10 mouse cellular contexts compared by ENCODE assay signal in genomic region chr4:63459141-63459789, GRCm38 (mm10). TPM values are rescaled to one million over a fixed set of nuclear protein-coding genes. Genes with fewer than 3 reads are reported as not detected.
DNase-seq lines count a peak whose midpoint lies in the region; ATAC-seq and TF ChIP-seq lines count a peak whose summit lies in the region.
"Had no signal": no experiment of that assay in that cellular context is flagged by ENCODE, and none has a peak within 500 bp of the region (broad histone marks: within the 10 kb centered on the region; RNA-seq: fewer than 3 reads in every experiment).

No protein-coding gene starts in this region.

- H3K9me3 ChIP-seq in hindbrain, embryonic 15.5 days = no peaks in the 10 kb centered on the region
- no peaks in the 10 kb centered on the region for H3K9me3 ChIP-seq in neural tube, embryonic 12.5 days
- no peaks in the 10 kb centered on the region for H3K9me3 ChIP-seq in heart, embryonic 12.5 days (replicated peaks)

- peak; percentile 42; the same call in 1 of the 2 replicates for ATAC-seq in hindbrain, embryonic 15.5 days (ENCODE audit: low FRiP score, low read depth)
- peak; percentile 67 for ATAC-seq in neural tube, embryonic 12.5 days (ENCODE audit: low FRiP score, low read depth)
- ATAC-seq in heart, embryonic 12.5 days (ENCODE audit: insufficient number of reproducible peaks, low FRiP score) = no peak

- peaks cover 9% of the 10 kb centered on the region for H3K4me1 ChIP-seq in hindbrain, embryonic 15.5 days (replicated peaks)
- H3K4me1 ChIP-seq in neural tube, embryonic 12.5 days = peaks cover 21% of the 10 kb centered on the region
- peaks cover 19% of the 10 kb centered on the region for H3K4me1 ChIP-seq in heart, embryonic 12.5 days (replicated peaks)

- no peaks in the 10 kb centered on the region for H3K27me3 ChIP-seq in hindbrain, embryonic 15.5 days
- H3K27me3 ChIP-seq in neural tube, embryonic 12.5 days (replicated peaks) = peaks cover 8% of the 10 kb centered on the region; the same call in 1 of the 2 replicates
- no peaks in the 10 kb centered on the region for H3K27me3 ChIP-seq in heart, embryonic 12.5 days (replicated peaks)

- H3K4me3 ChIP-seq in layer of hippocampus, adult 2 months = no peak overlapping the region; the same call in 1 of the 2 replicates
- H3K4me3 ChIP-seq in hindbrain, embryonic 15.5 days = no peak overlapping the region
- no peak overlapping the region for H3K4me3 ChIP-seq in neural tube, embryonic 12.5 days
- H3K4me3 ChIP-seq in heart, embryonic 12.5 days = no peak overlapping the region

- WGBS in hindbrain, embryonic 15.5 days = 11% methylated on average over 16 of the region's 16 CpGs
- WGBS in neural tube, embryonic 12.5 days = 10% methylated on average over 16 of the region's 16 CpGs
- WGBS in heart, embryonic 12.5 days = 49% methylated on average over 16 of the region's 16 CpGs

- no peaks in the 10 kb centered on the region for H3K36me3 ChIP-seq in hindbrain, embryonic 15.5 days
- no peaks in the 10 kb centered on the region for H3K36me3 ChIP-seq in neural tube, embryonic 12.5 days
- no peaks in the 10 kb centered on the region for H3K36me3 ChIP-seq in heart, embryonic 12.5 days

- H3K4me2 ChIP-seq in hindbrain, embryonic 15.5 days = peak overlapping the region; percentile 32
- H3K4me2 ChIP-seq in neural tube, embryonic 12.5 days (replicated peaks) = peak overlapping the region; percentile 43
- H3K4me2 ChIP-seq in heart, embryonic 12.5 days = no peak overlapping the region

- peak overlapping the region; percentile 39; the same call in 1 of the 2 replicates for H3K27ac ChIP-seq in layer of hippocampus, adult 2 months
- H3K27ac ChIP-seq in hindbrain, embryonic 15.5 days (replicated peaks) = peak overlapping the region; percentile 36
- no peak overlapping the region for H3K27ac ChIP-seq in neural tube, embryonic 12.5 days
- H3K27ac ChIP-seq in heart, embryonic 12.5 days (ENCODE audit: poor library complexity, severe bottlenecking) = no peak overlapping the region

- peak in 1 of 2 experiments; percentile 23 for DNase-seq in layer of hippocampus, adult 2 months (ENCODE audit: low spot score in 2 of 2)
- DNase-seq in layer of hippocampus, adult 9-10 months (ENCODE audit: low spot score) = no peak
- DNase-seq in embryo, embryonic 9.5 days (ENCODE audit: extremely low spot score) = peak; percentile 40
- DNase-seq in adrenal gland, adult 2 months = no peak
- no peak for DNase-seq in gastrocnemius, postnatal 10 days
- DNase-seq: cerebellum, adult 8-10 months; thymus, postnatal 4 days had no signal

- no peak for TF ChIP-seq CTCF in layer of hippocampus, adult 2 months (conservative IDR thresholded peaks at IDR 0.05)

- no peak overlapping the region for H3K9ac ChIP-seq in hindbrain, embryonic 15.5 days
- H3K9ac ChIP-seq in neural tube, embryonic 12.5 days = 0 out of 2 replicates have a peak overlapping the region, but pooled peaks have one; percentile 40
- H3K9ac ChIP-seq in heart, embryonic 12.5 days = no peak overlapping the region

RNA-seq across cellular contexts. Expression of gene Whrn, which starts 36.5 kb away (rescaled TPM):
- 10 to 100 TPM; 17.9 to 20.7 TPM for total RNA-seq in layer of hippocampus, adult 2 months (2021)
- 6.9 and 7.1 TPM in 2 replicates for polyA plus RNA-seq in hindbrain, embryonic 15.5 days (2015; fragmentation: Nextera tagmentation; extraction: Ambion mirVana)
- 9.0 and 10.0 TPM in 2 replicates for polyA plus RNA-seq in neural tube, embryonic 12.5 days (2016; fragmentation: Nextera tagmentation; extraction: Ambion mirVana)
- total RNA-seq in adrenal gland, adult 2 months (2021) = 10 to 100 TPM; 51.5 to 57.1 TPM
- 96.9 and 101 TPM in 2 replicates for polyA plus RNA-seq in adrenal gland, adult 2 months (2012; rRNA removed)
- 1 to 10 TPM; 2.5 to 4.7 TPM for total RNA-seq in gastrocnemius, postnatal 10 days (2021)
- polyA plus RNA-seq in heart, embryonic 12.5 days (2016; fragmentation: Nextera tagmentation; extraction: Ambion mirVana) = 4.7 and 5.1 TPM in 2 replicates

RNA-seq across cellular contexts. Expression of gene Akna, which starts 56.1 kb away (rescaled TPM):
- 1 to 10 TPM; 3.5 to 3.8 TPM for total RNA-seq in layer of hippocampus, adult 2 months (2021)
- 6.6 and 7.2 TPM in 2 replicates for polyA plus RNA-seq in hindbrain, embryonic 15.5 days (2015; fragmentation: Nextera tagmentation; extraction: Ambion mirVana)
- polyA plus RNA-seq in neural tube, embryonic 12.5 days (2016; fragmentation: Nextera tagmentation; extraction: Ambion mirVana) = 7.3 and 7.5 TPM in 2 replicates
- total RNA-seq in adrenal gland, adult 2 months (2021) = 1 to 10 TPM; 3.9 to 4.7 TPM
- polyA plus RNA-seq in adrenal gland, adult 2 months (2012; rRNA removed) = 5.1 and 5.6 TPM in 2 replicates
- 1 to 10 TPM; 2.5 to 4.4 TPM for total RNA-seq in gastrocnemius, postnatal 10 days (2021)
- 3.0 and 3.3 TPM in 2 replicates for polyA plus RNA-seq in heart, embryonic 12.5 days (2016; fragmentation: Nextera tagmentation; extraction: Ambion mirVana)

Comparison
In these comparisons a context has a peak if more than half of its experiments do, and no peak if none do; other contexts are left out.
1. H3K27ac ChIP-seq: peak in layer of hippocampus, adult 2 months (single experiment) and hindbrain, embryonic 15.5 days (single experiment); none in neural tube, embryonic 12.5 days (single experiment) and heart, embryonic 12.5 days (single experiment).